Comparison of ENCODE assay signal across 8 mouse cellular contexts in genomic region chr6:86526961-86527740, GRCm38 (mm10). TPM values are rescaled to one million over a fixed set of nuclear protein-coding genes. Genes with fewer than 3 reads are reported as not detected.
DNase-seq lines count a peak whose midpoint lies in the region; ATAC-seq and TF ChIP-seq lines count a peak whose summit lies in the region.

No protein-coding gene starts in this region.

- H3K4me1 ChIP-seq in forebrain, embryonic 11.5 days (replicated peaks; ENCODE audit: control insufficient read depth, insufficient read depth, low read length), result peaks cover 2% of the 10 kb centered on the region; the same call in 1 of the 2 replicates
- peaks cover 30% of the 10 kb centered on the region for H3K4me1 ChIP-seq in hindbrain, embryonic 13.5 days (replicated peaks)
- peaks cover 10% of the 10 kb centered on the region for H3K4me1 ChIP-seq in liver, adult 2 months (ENCODE audit: control insufficient read depth, insufficient read depth, low read length)
- peaks cover 10% of the 10 kb centered on the region; the same call in 1 of the 2 replicates for H3K4me1 ChIP-seq in midbrain, postnatal 0 days (ENCODE audit: insufficient read depth, low read length)
- peaks cover 7% of the 10 kb centered on the region for H3K4me1 ChIP-seq in stomach, embryonic 15.5 days

- H3K4me3 ChIP-seq in forebrain, embryonic 11.5 days (ENCODE audit: low read depth, low read length), result peak overlapping the region; percentile 98
- H3K4me3 ChIP-seq in hindbrain, embryonic 13.5 days, result peak overlapping the region; percentile 98
- peak overlapping the region; percentile 77 for H3K4me3 ChIP-seq in liver, adult 2 months (ENCODE audit: insufficient read depth, low read depth, low read length)
- peak overlapping the region; percentile 57 for H3K4me3 ChIP-seq in midbrain, postnatal 0 days (ENCODE audit: low read depth, low read length)
- H3K4me3 ChIP-seq in stomach, embryonic 15.5 days (replicated peaks), result peak overlapping the region; percentile 84

- peak overlapping the region; percentile 99 for H3K9ac ChIP-seq in forebrain, embryonic 11.5 days (ENCODE audit: low read length)
- peak overlapping the region; percentile 100 for H3K9ac ChIP-seq in hindbrain, embryonic 13.5 days
- H3K9ac ChIP-seq in liver, adult 2 months (ENCODE audit: low read depth, low read length), result peak overlapping the region; percentile 97
- H3K9ac ChIP-seq in midbrain, postnatal 0 days (replicated peaks; ENCODE audit: low read length, poor library complexity, severe bottlenecking), result peak overlapping the region; percentile 97
- H3K9ac ChIP-seq in stomach, embryonic 15.5 days, result peak overlapping the region; percentile 79

- 6% methylated on average over 44 of the region's 49 CpGs for WGBS in forebrain, embryonic 11.5 days
- 4% methylated on average over 49 of the region's 49 CpGs for WGBS in hindbrain, embryonic 13.5 days
- WGBS in liver, adult 2 months, result 3% methylated on average over 49 of the region's 49 CpGs
- 4% methylated on average over 48 of the region's 49 CpGs for WGBS in midbrain, postnatal 0 days
- WGBS in stomach, embryonic 15.5 days, result 5% methylated on average over 49 of the region's 49 CpGs

- peak overlapping the region; percentile 89 for H3K4me2 ChIP-seq in forebrain, embryonic 11.5 days (ENCODE audit: low read depth, low read length, severe bottlenecking)
- peak overlapping the region; percentile 93 for H3K4me2 ChIP-seq in hindbrain, embryonic 13.5 days
- H3K4me2 ChIP-seq in midbrain, postnatal 0 days (ENCODE audit: low read depth, low read length, poor library complexity, severe bottlenecking), result peak overlapping the region; percentile 95
- H3K4me2 ChIP-seq in stomach, embryonic 15.5 days, result peak overlapping the region; percentile 58

- no peak for TF ChIP-seq POLR2A in liver, adult 2 months (IDR thresholded peaks at IDR 0.05; ENCODE audit: extremely low read depth, insufficient read depth, low read length)

- H3K36me3 ChIP-seq in forebrain, embryonic 11.5 days (ENCODE audit: control insufficient read depth, insufficient read depth, low read length), result no peaks in the 10 kb centered on the region; the same call in 1 of the 2 replicates
- H3K36me3 ChIP-seq in hindbrain, embryonic 13.5 days, result peaks cover 15% of the 10 kb centered on the region
- H3K36me3 ChIP-seq in liver, adult 2 months (ENCODE audit: control insufficient read depth, insufficient read depth, low read length), result peaks cover 15% of the 10 kb centered on the region
- H3K36me3 ChIP-seq in midbrain, postnatal 0 days (ENCODE audit: insufficient read depth, low read length), result 0 out of 2 replicates have a peak, but pooled peaks cover 1% of the 10 kb centered on the region
- H3K36me3 ChIP-seq in stomach, embryonic 15.5 days, result peaks cover 10% of the 10 kb centered on the region; the same call in 1 of the 2 replicates

- no peaks in the 10 kb centered on the region for H3K9me3 ChIP-seq in forebrain, embryonic 11.5 days (ENCODE audit: control insufficient read depth, low read length)
- no peaks in the 10 kb centered on the region for H3K9me3 ChIP-seq in hindbrain, embryonic 13.5 days
- H3K9me3 ChIP-seq in midbrain, postnatal 0 days (ENCODE audit: low read length), result no peaks in the 10 kb centered on the region
- no peaks in the 10 kb centered on the region for H3K9me3 ChIP-seq in stomach, embryonic 15.5 days

- H3K27ac ChIP-seq in forebrain, embryonic 11.5 days (ENCODE audit: low read depth, low read length), result peak overlapping the region; percentile 100
- H3K27ac ChIP-seq in hindbrain, embryonic 13.5 days, result peak overlapping the region; percentile 100
- peak overlapping the region; percentile 99 for H3K27ac ChIP-seq in liver, adult 2 months (replicated peaks; ENCODE audit: insufficient read depth, low read depth, low read length)
- H3K27ac ChIP-seq in midbrain, postnatal 0 days (ENCODE audit: low read depth, low read length), result peak overlapping the region; percentile 100
- peak overlapping the region; percentile 99 for H3K27ac ChIP-seq in stomach, embryonic 15.5 days

- no peaks in the 10 kb centered on the region for H3K27me3 ChIP-seq in forebrain, embryonic 11.5 days (ENCODE audit: control insufficient read depth, insufficient read depth, low read length)
- H3K27me3 ChIP-seq in hindbrain, embryonic 13.5 days, result no peaks in the 10 kb centered on the region
- H3K27me3 ChIP-seq in liver, adult 2 months (ENCODE audit: control insufficient read depth, insufficient read depth, low read length), result no peaks in the 10 kb centered on the region
- H3K27me3 ChIP-seq in midbrain, postnatal 0 days (ENCODE audit: insufficient read depth, low read length), result no peaks in the 10 kb centered on the region
- no peaks in the 10 kb centered on the region for H3K27me3 ChIP-seq in stomach, embryonic 15.5 days (replicated peaks)

- peaks cover 12% of the 10 kb centered on the region; the same call in 1 of the 2 replicates for H3K79me2 ChIP-seq in liver, adult 2 months (ENCODE audit: control insufficient read depth, insufficient read depth, low read length)

- peak; percentile 46 for ATAC-seq in frontal cortex, adult (ENCODE audit: low TSS enrichment)
- peak; percentile 68 for ATAC-seq in forebrain, embryonic 11.5 days (replicated peaks; ENCODE audit: low FRiP score)
- ATAC-seq in hindbrain, embryonic 13.5 days (ENCODE audit: low FRiP score), result peak; percentile 79
- peak; percentile 79 for ATAC-seq in midbrain, postnatal 0 days (ENCODE audit: low FRiP score)
- ATAC-seq in stomach, embryonic 15.5 days (ENCODE audit: insufficient read depth, low FRiP score, low read depth), result peak; percentile 50

- no peak for DNase-seq in frontal cortex, postnatal 25 days (ENCODE audit: low spot score in 2 of 2)
- peak; percentile 74 for DNase-seq in adrenal gland, postnatal 25 days
- peak; percentile 91 for DNase-seq in forebrain, embryonic 11.5 days (ENCODE audit: low spot score)
- peak; percentile 57 for DNase-seq in liver, adult 2 months (ENCODE audit: extremely low read depth, low read depth, low spot score)
- DNase-seq in midbrain, postnatal 0 days (ENCODE audit: low spot score), result no peak

- no peak for TF ChIP-seq CTCF in liver, adult 2 months (IDR thresholded peaks at IDR 0.05; ENCODE audit: low read depth, low read length)
- TF ChIP-seq CTCF in midbrain, postnatal 0 days (IDR thresholded peaks at IDR 0.05), result no peak

RNA-seq across cellular contexts. Expression of gene Pcbp1, which starts 1.0 kb away (rescaled TPM):
- 296 and 313 TPM in 2 replicates for total RNA-seq in adrenal gland, postnatal 25 days (2021)
- polyA plus RNA-seq in forebrain, embryonic 11.5 days (2014; fragmentation: Nextera tagmentation; extraction: Ambion mirVana), result 573 and 583 TPM in 2 replicates
- polyA plus RNA-seq in hindbrain, embryonic 13.5 days (2015; fragmentation: Nextera tagmentation; extraction: Ambion mirVana), result 268 and 333 TPM in 2 replicates
- total RNA-seq in liver, adult 2 months (2014; rRNA removed), result 38.2 and 59.7 TPM in 2 replicates
- 119 and 138 TPM in 2 replicates for polyA plus RNA-seq in liver, adult 2 months (2012; rRNA removed)
- total RNA-seq in midbrain, postnatal 0 days (2014; rRNA removed), result 51.7 and 72.8 TPM in 2 replicates
- 264 and 292 TPM in 2 replicates for polyA plus RNA-seq in midbrain, postnatal 0 days (2015; fragmentation: Nextera tagmentation; extraction: Ambion mirVana)
- 518 and 529 TPM in 2 replicates for polyA plus RNA-seq in stomach, embryonic 15.5 days (2015; fragmentation: Nextera tagmentation; extraction: Ambion mirVana)

Comparison
In these comparisons a context has a peak if more than half of its experiments do, and no peak if none do; other contexts are left out.
1. DNase-seq: peak in adrenal gland, postnatal 25 days (single experiment), forebrain, embryonic 11.5 days (single experiment) and liver, adult 2 months (single experiment); none in frontal cortex, postnatal 25 days (0 of 2) and midbrain, postnatal 0 days (single experiment).
2. Peak in every context shown above with its lines, with median percentiles within 50 percentile points of each other: ATAC-seq, H3K27ac ChIP-seq, H3K4me2 ChIP-seq, H3K4me3 ChIP-seq and H3K9ac ChIP-seq.